Mouse (Mus musculus) adrenal gland, adult 18-20 months (tissue): ENCODE data around the gene Tubb2a. TPM values are rescaled to one million over a fixed set of nuclear protein-coding genes. Genes with fewer than 3 reads are reported as not detected.
"Not testable (repeated sequence)": the region's sequence is repeated elsewhere in the genome, so short reads cannot be mapped to it uniquely, and the experiment has no call there.

Experiments used
- DNase-seq, 2 experiments: peaks; one replicate each; pipeline ENCODE4 v3.0.0; 2021 to 2022; ENCODE audit warnings: low spot score in 2 of 2
- total RNA-seq, 2 experiments: library from RNA; stranded (reverse); gene quantifications; 1 replicate in 1 of 2; 2 replicates in 1 of 2; pipeline ENCODE4 v1.2.3; 2021

The Tubb2a gene
- total RNA-seq, 2 experiments from 2014 or later: 35.1 to 85.9 TPM

- no peak for DNase-seq
Observed at GRCm38 (mm10) chr13:34095542-34096435, 18.0 kb upstream of the Tubb2a start.

DNA sequence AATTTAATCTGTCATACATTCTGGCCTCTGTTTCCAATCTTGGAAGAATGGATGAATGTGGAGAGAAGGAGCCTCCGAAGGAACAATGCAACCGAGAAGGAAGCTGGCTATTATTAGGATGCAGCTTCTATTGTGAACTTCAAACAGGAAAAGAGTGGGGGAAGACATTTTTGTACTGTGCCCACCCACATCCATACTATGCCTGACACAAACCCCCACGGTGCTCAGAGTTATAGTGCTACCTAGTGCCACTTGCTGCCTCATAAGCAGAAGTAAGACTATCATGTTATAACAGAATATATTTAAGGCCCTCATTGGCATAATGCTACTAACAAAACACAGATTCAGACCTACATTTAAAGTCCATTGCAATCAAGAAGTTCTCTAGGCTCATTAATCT, 11.6 kb upstream of the Tubb2a start:
- DNase-seq: no peak

- DNase-seq: no peak
Observed at GRCm38 (mm10) chr13:34088871-34089288, 11.1 kb upstream of the Tubb2a start.

- not testable (repeated sequence) for DNase-seq
Observed at GRCm38 (mm10) chr13:34088201-34088649, 10.4 kb upstream of the Tubb2a start.

DNA sequence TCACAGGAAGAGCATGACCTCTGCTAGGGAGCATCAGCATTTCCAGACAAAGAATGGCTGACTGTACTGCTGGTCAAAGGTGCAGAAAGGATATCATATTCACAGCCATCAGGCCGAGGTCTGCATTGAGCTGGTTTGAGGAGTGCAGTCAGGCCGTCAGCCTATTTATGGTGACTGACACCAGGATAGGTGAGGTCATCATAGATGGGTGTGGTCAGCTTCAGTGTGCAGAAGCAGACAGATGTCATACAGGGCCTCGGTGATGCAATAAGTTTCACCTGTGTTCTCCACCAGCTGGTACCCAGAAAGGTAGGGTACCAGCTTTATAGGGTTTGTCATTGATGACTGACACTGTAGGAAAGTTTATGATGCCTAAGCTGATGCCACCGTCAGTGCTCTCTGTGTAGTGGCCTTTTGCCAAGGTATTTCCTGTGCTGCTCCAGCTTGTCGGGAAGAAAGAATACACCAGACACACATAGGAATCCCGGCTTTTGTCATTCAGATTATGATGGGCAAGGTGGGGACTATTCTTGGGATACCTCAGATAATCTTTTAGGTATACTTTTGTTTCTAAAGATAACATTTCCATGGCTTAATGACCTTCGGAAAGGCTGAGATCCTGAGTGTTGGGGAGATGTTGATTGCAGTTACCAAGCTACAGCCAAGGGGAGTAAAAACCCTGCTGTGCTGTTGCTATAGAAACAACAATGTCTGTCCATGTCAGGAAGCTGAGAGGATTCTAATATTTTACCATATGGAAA, 9.4 kb upstream of the Tubb2a start:
- no peak for DNase-seq

GRCm38 (mm10) chr13:34084026-34084750, 6.4 kb upstream of the Tubb2a start:
- DNase-seq: no peak

DNA sequence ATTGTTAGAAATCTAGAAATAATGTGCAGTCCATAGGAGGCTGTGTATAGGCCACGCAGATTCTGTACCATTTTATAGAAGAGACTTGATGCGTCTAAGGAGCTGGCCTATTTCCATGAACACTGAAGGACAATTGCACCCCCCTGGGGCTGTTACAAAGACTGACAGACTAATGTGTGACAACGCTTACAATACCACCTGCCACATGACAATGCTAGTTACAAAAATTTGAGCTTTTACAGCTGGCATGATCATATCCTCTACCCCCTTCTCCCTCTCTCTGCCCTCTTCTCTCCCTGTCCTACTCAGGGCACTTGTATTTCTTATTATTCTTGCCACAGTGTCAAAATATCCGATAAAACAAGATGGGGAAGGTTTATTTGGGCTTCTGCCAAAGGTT, 4.1 kb upstream of the Tubb2a start:
- no peak for DNase-seq

GRCm38 (mm10) chr13:34079801-34080200, 2.0 kb upstream of the Tubb2a start:
- DNase-seq: no peak

- no peak for DNase-seq
Observed at GRCm38 (mm10) chr13:34078500-34079280, 883 bp upstream of the Tubb2a start.

- peak; percentile 16 to 40 for DNase-seq
Observed at GRCm38 (mm10) chr13:34076561-34077491, 981 bp downstream of the Tubb2a start.

DNA sequence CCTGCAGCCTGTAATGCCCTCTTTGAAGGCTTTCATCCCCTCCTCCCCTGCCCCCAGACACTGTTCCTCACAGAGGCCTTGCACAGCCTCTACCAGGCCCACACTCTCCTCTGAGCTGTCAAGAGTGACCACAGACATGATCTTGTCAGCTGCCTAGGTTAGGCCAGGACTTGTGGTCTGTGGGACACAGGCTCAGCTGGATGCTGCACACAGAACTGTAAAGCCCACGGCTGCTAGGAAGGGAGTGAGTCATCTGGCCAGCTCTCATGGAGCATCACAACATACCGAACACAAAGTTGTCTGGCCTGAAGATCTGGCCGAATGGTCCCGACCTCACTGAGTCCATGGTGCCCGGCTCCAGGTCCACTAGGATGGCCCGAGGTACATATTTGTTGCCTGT, 1.9 kb downstream of the Tubb2a start:
- not testable (repeated sequence) for DNase-seq

DNA sequence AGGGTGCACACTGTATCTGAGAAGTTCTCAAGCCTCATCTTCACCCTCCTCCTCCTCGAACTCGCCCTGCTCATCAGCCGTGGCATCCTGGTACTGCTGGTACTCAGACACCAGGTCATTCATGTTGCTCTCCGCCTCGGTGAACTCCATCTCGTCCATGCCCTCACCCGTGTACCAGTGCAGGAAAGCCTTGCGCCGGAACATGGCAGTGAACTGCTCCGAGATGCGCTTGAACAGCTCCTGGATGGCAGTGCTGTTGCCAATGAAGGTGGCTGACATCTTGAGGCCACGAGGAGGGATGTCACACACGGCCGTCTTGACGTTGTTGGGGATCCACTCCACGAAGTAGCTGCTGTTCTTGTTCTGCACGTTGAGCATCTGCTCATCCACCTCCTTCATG, 3.4 kb downstream of the Tubb2a start:
- not testable (repeated sequence) for DNase-seq

DNA sequence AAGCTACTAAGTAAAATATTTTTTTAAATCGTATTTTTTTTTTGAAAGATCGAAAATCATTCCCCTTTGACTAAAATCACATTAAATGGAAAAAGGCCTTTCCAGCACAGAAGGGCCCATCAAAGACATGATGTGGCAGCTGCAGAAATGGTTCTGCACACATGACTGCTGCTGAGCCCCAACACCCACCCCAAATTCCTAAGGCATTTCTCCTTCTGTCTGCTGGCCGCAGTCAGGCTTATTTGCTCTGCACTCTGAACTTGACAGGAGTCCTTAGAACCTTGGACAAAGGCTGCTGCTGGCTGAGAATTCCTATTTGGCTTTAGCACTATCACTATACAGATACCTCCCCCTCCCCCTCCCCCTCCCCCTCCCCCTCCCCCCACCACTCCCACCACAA, 5.0 kb downstream of the Tubb2a start:
- DNase-seq: no peak

DNA sequence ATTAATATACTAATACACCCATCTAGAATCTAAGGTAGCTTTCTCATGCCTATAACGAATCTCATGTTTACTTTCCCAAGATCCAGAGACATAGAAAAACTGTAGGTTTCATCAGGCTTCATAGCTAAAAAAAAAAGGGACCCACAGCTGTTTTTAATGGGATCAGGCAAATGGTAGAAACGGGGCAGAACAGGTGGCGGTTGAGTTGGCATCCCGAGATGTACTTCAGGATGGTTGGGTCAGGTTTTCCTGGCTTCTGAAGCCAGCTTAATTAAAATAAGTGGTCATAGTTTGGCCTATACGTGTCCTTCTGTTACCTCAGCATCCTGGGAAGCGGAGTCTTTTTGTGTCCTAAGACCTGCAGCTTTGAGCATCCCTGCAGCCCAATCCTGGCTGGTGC, 6.0 kb downstream of the Tubb2a start:
- no peak for DNase-seq

DNA sequence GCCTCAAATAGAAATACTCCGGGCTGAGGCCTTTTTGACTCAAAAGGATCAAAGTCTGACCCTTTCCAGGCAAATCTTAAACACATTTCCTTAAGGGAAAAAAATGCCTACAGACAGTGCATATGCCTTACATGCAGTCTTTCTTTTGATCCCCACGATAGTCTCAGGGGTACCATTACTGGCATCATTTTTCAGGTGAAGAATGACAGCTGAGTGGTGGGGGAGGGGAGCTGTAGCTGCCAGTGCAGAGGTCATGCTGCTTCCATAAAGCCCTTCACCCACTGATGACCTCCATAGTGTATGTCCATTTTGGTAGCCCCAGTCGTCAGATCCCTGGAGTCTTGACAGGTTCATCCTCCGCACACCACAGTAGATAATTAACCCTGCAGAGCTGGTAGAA, 7.5 kb downstream of the Tubb2a start:
- no peak for DNase-seq

DNA sequence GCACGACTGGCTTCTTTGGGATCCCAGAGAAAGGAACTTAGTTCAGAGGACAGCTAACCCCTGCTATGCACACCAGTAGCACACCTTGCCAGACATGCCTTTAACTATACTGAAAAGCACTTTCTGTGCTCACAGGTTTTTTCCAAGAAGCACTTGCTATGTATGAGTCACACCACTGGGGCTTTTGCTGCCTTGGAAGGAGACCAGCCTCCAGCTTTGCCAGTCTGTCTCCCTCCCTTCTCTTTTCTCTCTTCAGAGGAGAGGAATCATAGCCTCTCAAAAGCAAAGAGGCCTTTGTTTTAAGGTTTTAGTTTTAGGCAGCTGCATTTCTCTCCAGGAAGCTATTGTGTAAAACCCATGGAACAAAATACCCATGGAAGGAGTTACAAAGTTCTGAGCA, 11.5 kb downstream of the Tubb2a start:
- DNase-seq: no peak

DNA sequence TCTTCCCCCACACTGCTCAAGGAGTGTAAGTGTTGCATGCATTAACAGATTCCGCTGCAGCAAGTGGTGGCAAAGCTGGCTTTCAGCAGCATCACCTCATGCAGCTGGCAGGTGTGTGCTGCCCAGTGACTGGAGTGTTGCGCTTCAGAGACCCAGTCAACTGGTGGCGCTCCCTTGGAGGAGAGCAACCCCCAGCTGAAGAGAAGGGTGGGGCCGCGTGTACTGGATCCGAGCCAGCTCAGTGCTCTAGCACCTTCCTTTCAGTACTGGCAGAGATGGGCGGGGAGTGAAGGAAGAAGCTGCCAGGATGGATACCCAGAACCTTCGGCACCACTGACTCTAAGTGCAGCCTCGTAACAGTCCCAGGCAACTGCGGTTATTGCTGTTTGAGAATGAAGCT, 15.3 kb downstream of the Tubb2a start:
- DNase-seq: no peak

DNA sequence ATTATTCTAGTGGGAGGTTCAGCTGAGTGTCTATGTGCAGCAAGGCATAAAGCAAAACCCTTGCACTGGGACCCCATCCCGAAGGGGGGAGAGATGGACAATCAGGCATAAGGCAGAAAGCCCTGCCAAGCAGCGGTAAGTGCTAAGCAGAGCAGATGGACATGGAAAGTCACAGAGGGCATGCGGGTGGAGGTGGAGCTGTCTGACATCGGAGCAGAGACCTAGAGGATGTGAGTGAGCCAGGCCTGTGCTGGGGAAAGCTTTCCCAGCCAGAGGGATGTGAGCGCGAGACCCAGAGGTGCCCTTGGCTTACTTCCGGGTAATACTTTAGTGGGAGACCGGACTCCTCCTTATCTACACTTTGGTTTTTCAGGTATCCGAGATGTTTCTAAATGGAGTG, 17.7 kb downstream of the Tubb2a start:
- no peak for DNase-seq

DNA sequence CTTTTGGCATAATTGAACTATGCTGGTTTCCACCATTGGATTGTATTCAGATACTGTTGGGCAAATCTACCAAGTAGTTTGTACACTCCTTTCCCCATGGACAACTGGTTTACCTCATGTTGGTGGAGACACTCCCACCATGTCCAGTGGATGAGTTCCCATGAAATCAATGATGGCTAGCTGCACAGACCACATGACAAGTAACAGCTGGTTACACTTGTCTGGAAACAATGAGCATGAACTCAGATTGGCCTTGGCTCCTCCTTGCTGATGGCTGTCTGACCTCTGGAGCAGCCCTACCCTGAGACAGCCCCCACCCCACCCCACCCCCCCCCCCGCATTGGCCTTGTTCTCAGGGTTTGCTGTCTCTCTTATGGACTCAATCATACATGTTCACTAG, 20.6 kb downstream of the Tubb2a start:
- no peak for DNase-seq

- DNase-seq: no peak
Observed at GRCm38 (mm10) chr13:34054983-34055382, 22.8 kb downstream of the Tubb2a start.
